Mouse (Mus musculus) heart, postnatal 25 days (tissue): ENCODE data around the gene Tln2. TPM values are rescaled to one million over a fixed set of nuclear protein-coding genes. Genes with fewer than 3 reads are reported as not detected.

ENCODE experiments used
- DNase-seq: peaks from one replicate; pipeline ENCODE4 v3.0.0; 2022; ENCODE audit warnings: low spot score
- intact Hi-C: fragments of 180-260 bp; cut with DNase I; formaldehyde crosslinking; loops from one replicate; pipeline ENCODE4 v1.15.1; 2025
- total RNA-seq, 2 experiments: library from RNA; stranded (reverse); gene quantifications; 2 replicates each; pipeline ENCODE4 v1.2.3; 2021

Gene Tln2
- 10 to 100 TPM; 89.4 to 91.5 TPM for total RNA-seq

DNA sequence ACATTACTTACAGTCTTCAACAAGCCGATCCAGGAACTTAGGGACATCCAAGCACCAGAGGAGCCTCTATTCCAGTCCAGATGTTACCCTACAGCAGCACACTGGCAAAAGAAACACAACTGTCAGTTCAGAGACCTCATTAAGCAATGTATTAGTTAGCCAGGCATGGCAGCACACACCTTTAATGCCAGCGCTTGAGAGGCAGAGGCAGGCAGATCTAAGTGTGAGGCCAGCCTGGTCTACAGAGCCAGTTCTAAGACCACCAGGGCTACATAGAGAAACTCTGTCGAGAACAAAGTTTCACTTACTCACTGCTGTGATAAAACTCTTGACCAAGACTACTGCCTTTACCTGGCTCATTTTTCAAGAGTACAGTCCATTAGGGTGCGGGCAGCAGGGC is at the start of gene Tln2:
TSS of gene Tln2 (minus strand) at position 101 of the 400 bp plus-strand sequence.
- intact Hi-C loops, result no loop called here
- DNase-seq, result no peak

GRCm38 (mm10) chr9:67609226-67609625 is 49.7 kb upstream of the Tln2 start:
- DNase-seq, result no peak
- intact Hi-C loops, result no loop called here

GRCm38 (mm10) chr9:67607786-67608366 is 48.4 kb upstream of the Tln2 start:
- DNase-seq, result no peak

DNA sequence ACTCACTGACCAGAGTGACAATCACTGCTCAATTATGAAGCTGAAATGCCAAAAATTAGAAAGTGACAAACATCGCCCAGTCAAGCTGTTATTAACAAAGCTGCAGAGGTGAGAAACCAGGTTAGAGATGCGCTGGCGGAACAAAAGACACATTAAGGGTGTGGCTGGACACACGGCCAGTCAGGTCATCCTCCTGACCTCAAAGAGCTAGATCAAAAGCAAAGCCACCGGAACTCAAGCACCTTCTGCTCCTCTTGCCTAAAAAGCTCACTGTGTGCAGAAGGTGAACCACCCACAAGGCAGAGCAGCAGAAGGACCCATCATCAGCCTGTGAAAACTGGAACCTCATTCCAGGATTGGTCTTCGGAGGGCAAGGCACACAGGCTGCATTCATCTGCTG is 47.8 kb upstream of the Tln2 start:
- intact Hi-C loops, result no loop called here
- no peak for DNase-seq

More at GRCm38 (mm10) chr9:67607786-67608366, 48.4 kb upstream of the Tln2 start:
- intact Hi-C loops, result no loop called here

- DNase-seq, result no peak
These were observed 46.4 kb upstream of the Tln2 start for GRCm38 (mm10) chr9:67605867-67606435.

GRCm38 (mm10) chr9:67604940-67605339 is 45.4 kb upstream of the Tln2 start:
- intact Hi-C loops, result no loop called here

More at GRCm38 (mm10) chr9:67605867-67606435, 46.4 kb upstream of the Tln2 start:
- intact Hi-C loops, result no loop called here

DNA sequence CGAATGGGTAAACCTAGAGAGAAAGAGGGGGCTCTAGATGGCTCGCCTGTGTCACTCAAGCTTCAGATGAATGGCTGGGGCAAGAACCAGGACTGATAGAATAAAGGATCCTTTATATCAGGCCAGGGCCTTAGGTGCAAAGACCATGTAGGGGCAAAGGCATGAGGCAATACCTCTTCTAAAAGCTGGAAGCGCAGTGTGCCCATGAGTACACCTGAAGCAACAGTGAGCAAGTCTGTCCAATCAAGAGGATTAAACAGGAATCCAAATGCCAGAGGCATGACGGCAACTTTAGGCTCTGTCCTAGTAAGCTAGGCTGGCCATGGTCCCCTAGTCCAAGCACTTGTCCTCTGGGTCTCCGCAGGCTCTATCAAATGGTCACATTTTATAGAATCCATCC is 42.8 kb upstream of the Tln2 start:
- no peak for DNase-seq
- intact Hi-C loops, result no loop called here

More at GRCm38 (mm10) chr9:67604940-67605339, 45.4 kb upstream of the Tln2 start:
- no peak for DNase-seq

DNA sequence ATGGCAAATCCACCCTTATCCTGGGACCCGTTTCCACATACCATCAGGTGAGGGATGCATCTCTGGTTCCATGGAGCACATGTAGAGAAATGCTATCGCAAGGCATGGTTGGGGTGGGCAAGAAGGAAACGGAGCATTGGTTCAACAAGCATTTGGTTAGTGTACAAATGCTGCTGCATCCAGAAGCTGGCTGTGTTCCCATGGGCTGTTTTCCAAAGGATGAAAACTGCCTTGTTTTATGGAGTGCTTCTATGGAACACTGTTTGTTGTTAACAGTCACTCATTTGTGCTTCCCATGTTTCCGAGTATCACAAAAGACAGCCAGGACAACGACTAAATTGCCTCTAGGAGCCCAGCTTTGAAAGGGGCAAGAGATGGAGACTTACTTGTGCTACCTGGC is 35.7 kb upstream of the Tln2 start:
- intact Hi-C loops, result no loop called here
- DNase-seq, result no peak

DNA sequence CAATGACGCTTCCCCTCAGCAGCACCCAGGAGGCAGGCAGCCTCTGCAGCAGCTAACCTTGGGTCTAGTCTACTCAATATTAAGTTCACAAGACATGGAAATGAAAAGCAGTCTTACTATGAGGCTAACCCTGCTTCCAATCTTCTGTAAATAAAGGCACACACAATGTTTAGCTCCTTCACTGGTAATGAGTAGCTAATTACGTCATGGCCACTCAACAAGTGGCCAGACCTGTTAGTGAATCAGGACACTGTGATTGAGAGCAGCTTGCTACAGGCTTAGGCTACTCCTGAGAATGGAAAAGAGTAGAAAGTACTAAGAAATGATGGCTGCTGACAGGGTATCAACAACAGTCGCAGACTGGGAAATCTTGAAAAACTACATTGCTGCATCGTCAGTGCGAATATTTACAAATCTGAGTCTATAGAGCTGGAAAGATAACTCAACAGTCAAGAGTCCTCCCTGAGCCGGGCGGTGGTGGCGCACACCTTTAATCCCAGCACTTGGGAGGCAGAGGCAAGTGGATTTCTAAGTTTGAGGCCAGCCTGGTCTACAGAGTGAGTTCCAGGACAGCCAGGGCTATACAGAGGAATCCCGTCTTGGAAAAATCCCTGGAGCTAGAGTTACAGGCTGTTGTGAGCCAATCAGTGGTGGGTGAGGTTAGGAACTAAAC is 34.1 kb upstream of the Tln2 start:
- intact Hi-C loops, result no loop called here
- no peak for DNase-seq

- intact Hi-C loops, result no loop called here
- DNase-seq, result no peak
These were observed 33.2 kb upstream of the Tln2 start for GRCm38 (mm10) chr9:67592726-67593125.

DNA sequence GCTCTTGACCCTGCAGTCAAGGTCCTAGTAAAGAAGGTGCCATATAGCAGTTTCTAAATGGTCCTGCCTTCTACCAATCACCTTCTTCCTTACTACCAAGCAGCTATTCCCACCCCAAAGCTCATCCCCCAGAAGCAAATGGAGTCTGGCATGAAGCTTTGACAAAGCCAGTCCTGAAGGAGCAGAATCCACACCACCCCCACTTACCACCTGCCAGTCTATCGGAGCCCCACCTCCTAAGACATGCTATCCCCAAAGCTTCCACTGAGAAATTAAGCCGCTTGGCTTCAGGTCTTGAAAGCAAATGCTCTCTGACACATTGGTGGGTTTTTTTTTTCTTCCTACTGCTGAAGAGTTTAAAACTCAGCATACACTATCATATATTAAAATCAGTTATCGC is 27.6 kb upstream of the Tln2 start:
- no peak for DNase-seq
- intact Hi-C loops, result no loop called here

GRCm38 (mm10) chr9:67586489-67586888 is 27.0 kb upstream of the Tln2 start:
- intact Hi-C loops, result no loop called here
- no peak for DNase-seq

- intact Hi-C loops, result no loop called here
These were observed 25.4 kb upstream of the Tln2 start for GRCm38 (mm10) chr9:67584871-67585270.

GRCm38 (mm10) chr9:67581581-67582280 is 22.2 kb upstream of the Tln2 start:
- no peak for DNase-seq
- intact Hi-C loops, result no loop called here

More at GRCm38 (mm10) chr9:67584871-67585270, 25.4 kb upstream of the Tln2 start:
- DNase-seq, result peak; percentile 79

DNA sequence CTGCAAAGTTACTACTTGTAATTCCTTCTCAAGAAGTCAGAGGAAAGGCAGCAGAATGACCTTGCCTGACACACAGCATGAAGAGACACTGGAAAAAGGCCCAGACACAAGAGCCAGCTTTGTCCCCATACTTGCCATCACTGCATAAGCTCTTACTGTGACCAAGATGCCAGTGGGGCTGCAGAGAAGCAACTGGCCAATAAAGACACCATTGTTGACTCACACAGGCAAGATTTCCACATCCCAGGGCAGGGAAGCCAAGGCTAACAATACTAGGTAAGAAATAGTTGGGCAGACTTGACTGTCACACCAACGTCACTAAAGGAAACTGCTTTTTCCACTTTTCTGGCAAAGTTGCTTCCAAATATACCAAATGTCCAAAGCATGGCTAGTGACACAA is 20.0 kb upstream of the Tln2 start:
- no peak for DNase-seq
- intact Hi-C loops, result no loop called here

DNA sequence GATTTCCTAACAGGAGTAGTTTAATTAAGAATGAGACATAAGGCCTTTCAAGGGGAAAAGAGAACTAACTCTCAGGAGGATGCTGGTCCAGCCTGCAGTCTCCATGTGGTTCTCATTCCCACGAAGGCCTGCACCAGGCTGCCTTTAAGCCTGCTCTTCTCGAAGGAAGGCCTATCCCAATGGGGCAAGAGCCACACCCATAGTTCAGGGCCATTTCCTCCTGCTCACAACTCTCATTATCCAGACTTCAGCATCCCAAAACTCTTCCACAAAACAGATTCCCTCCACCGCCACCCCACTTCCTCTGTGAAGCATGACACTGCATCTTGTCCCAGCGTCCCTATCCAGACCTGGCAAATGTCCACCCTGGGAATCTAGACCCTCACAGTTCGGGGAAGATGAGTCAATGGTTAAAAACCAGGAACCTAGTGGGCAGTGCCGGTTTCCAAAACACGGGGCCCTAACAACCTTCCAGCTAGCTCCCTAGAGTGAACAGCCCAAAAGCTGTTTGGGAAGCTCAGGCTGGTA is 15.3 kb upstream of the Tln2 start:
- intact Hi-C loops, result no loop called here
- peak; percentile 17 for DNase-seq

GRCm38 (mm10) chr9:67573683-67573979 is 14.1 kb upstream of the Tln2 start:
- no peak for DNase-seq
- intact Hi-C loops, result no loop called here

- intact Hi-C loops, result no loop called here
- no peak for DNase-seq
These were observed 13.5 kb upstream of the Tln2 start for GRCm38 (mm10) chr9:67572790-67573682.

DNA sequence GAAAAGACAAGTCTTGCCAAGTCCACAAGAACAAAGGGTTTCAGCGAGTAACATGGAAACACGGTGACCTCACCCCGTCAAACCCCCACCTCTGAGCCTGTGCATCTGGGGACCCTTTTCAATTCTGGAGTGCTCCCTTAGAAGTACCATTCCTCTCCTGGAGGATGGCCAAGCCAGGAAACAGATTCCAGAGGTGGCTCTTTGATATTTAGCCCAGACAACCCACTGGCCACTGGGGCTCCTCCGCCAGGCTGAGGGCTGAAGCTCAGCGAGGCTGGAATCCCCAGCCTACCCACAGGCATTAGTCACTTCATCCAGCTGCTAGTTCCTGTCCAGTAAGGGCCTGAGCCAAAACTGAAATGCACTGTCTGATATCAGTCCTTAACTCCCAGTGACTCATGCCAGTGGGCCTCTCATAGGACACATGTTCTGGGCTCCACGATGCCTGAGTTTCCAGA is 6.3 kb upstream of the Tln2 start:
- peak; percentile 67 for DNase-seq
- intact Hi-C loops, result no loop called here
